Mouse (Mus musculus) midbrain, embryonic 14.5 days (tissue): ENCODE results near the gene Cyp2d11. TPM values are rescaled to one million over a fixed set of nuclear protein-coding genes. Genes with fewer than 3 reads are reported as not detected.
"Not testable (repeated sequence)": the region's sequence is repeated elsewhere in the genome, so short reads cannot be mapped to it uniquely, and the experiment has no call there.

Experiments used
- ATAC-seq: fragments of 200-750 bp; cut with Nextera tagmentation; 2 replicates; pipeline ENCODE4 v1.8.0; 2017; ENCODE audit warnings: moderate number of reproducible peaks, moderate library complexity; ENCODE audit not compliant: low FRiP score, low TSS enrichment
- DNase-seq: peaks from one replicate; pipeline ENCODE4 v3.0.0-alpha.2; 2015
- H3K27ac ChIP-seq: fragments of 300-500 bp; sonication (generic); replicated peaks from 2 replicates; pipeline ENCODE4 v1.5.1; 2014; ENCODE audit warnings: mild to moderate bottlenecking, low read depth, low read length, moderate library complexity
- H3K27me3 ChIP-seq: fragments of 300-500 bp; sonication (generic); 2 replicates; pipeline ENCODE4 v1.6.1; 2014; ENCODE audit warnings: low read length, control low read depth, mixed read lengths; ENCODE audit not compliant: control insufficient read depth, insufficient read depth
- H3K36me3 ChIP-seq: fragments of 300-500 bp; sonication (generic); 2 replicates; pipeline ENCODE4 v1.6.1; 2014; ENCODE audit warnings: low read length, control low read depth; ENCODE audit not compliant: control insufficient read depth, insufficient read depth
- H3K4me1 ChIP-seq: fragments of 300-500 bp; sonication (generic); 2 replicates; pipeline ENCODE4 v1.6.1; 2014; ENCODE audit warnings: mild to moderate bottlenecking, antibody characterized with exemption, low read length, control low read depth; ENCODE audit not compliant: control insufficient read depth, insufficient read depth
- H3K4me2 ChIP-seq: fragments of 300-500 bp; sonication (generic); 2 replicates; pipeline ENCODE4 v1.6.1; 2014; ENCODE audit warnings: mild to moderate bottlenecking, low read length, moderate library complexity
- H3K4me3 ChIP-seq: fragments of 300-500 bp; sonication (generic); replicated peaks from 2 replicates; pipeline ENCODE4 v1.5.1; 2014; ENCODE audit warnings: low read depth, low read length
- H3K9ac ChIP-seq: fragments of 300-500 bp; sonication (generic); replicated peaks from 2 replicates; pipeline ENCODE4 v1.6.1; 2014; ENCODE audit warnings: mild to moderate bottlenecking, low read length, moderate library complexity
- H3K9me3 ChIP-seq: fragments of 300-500 bp; sonication (generic); 2 replicates; pipeline ENCODE4 v1.6.1; 2016; ENCODE audit warnings: low read length, control low read depth, mixed read lengths; ENCODE audit not compliant: control insufficient read depth
- WGBS: fragments of 180-500 bp; shearing (Covaris S2); extraction: QIAGEN DNeasy Blood & Tissue Kit; methylation state at CpG from one replicate; pipeline ENCODE4 v1.1.7; 2014; 5-methylcytosine and 5-hydroxymethylcytosine counted together
- polyA plus RNA-seq: library from polyadenylated mRNA; unstranded; fragments of >200 nt; fragmentation: Nextera tagmentation; extraction: Ambion mirVana; gene quantifications from 2 replicates; pipeline ENCODE4 v1.2.1, GENCODE M21; 2014

Cyp2d11 gene
- polyA plus RNA-seq = not detected in 2 replicates

DNA sequence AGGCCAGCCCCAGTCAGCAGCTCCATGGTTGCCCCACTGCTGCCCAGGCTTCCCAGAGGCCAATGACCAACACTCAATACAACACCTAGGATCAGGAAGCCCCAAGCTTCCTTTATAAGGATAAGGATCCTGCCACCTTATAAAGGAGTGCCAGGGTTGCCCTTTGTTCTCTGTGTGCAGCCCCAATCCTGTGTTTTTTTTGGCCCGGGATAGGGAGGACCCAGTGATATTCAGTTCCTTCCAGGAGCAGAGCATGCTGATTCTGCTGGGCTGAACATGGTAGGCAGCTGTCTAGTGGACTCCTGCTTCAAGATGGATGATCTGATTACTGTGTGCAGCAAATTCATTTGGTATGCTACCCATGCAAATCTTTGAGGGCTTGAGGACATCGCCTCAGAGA, at the start of gene Cyp2d11:
Gene Cyp2d11 (minus strand): TSS at position 101 of the 400 bp plus-strand sequence.
- not testable (repeated sequence) for H3K36me3 ChIP-seq, ATAC-seq, H3K4me1 ChIP-seq, DNase-seq, H3K9me3 ChIP-seq, H3K4me2 ChIP-seq, H3K9ac ChIP-seq, H3K27ac ChIP-seq, H3K27me3 ChIP-seq, H3K4me3 ChIP-seq
- 91% methylated on average over 2 of the region's 2 CpGs for WGBS

DNA sequence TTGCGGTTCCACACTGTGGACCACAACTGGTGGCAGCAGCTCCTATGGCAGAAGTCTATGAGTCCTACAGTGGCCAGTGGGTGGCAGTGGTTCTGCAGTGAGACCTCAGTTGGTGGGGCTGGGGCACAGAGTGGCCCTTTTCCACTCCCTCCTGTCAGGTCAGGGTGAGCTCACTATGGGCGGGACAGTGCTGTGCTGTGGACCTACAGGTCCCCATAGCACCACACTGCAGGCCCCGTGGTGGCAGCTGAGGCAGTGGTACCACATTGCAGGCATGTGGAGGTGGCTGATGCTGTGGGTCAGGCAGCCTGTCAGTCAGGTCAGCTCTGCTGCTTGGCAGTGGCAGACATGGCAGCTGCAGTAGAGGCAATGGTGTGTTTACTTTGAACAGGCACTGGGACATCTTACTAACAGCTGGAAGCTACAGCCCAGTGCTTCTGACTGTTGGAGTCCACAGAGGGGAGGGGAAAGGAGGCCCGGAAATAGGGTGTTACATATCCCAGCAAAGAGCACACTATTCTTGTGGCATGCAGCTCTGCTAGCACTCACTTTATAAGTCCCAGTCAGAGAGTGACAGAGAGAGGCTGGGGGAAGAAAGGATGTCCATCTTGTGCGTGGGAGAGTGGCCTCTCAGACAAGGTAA, 44.3 kb upstream of the Cyp2d11 start:
- no peaks in the 10 kb centered on the region for H3K4me1 ChIP-seq
- H3K4me3 ChIP-seq = no peak overlapping the region
- peaks cover 8% of the 10 kb centered on the region for H3K9me3 ChIP-seq
- ATAC-seq = no peak
- H3K4me2 ChIP-seq = no peak overlapping the region
- H3K9ac ChIP-seq = no peak overlapping the region
- H3K27me3 ChIP-seq = no peaks in the 10 kb centered on the region
- DNase-seq = no peak
- no peaks in the 10 kb centered on the region for H3K36me3 ChIP-seq
- 81% methylated on average over 5 of the region's 5 CpGs for WGBS
- H3K27ac ChIP-seq = no peak overlapping the region

DNA sequence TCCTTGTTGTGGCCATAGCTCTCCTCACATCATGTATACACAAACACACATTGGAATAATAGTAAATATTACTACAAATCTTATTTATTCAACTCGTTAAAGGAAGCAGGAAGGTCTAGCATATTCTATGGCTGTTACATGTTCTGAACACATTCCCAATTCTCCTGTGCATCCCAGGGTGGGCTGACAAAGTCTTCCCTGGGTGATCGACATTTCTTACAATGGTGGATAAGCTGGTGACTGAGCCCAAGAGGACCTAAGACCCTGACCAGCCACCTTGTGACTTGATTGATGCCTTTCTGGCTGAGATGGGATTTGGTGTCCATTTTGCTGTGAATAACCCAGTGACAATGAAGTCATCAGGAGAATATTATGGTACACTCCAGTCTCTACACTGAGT, 41.8 kb upstream of the Cyp2d11 start:
- Histone ChIP-seq H3K27ac (no peak overlapping the region), H3K36me3 (no peaks in the 10 kb centered on the region), H3K9me3 (peaks cover 8% of the 10 kb centered on the region), H3K4me1 (no peaks in the 10 kb centered on the region), H3K9ac (no peak overlapping the region), H3K4me2 (no peak overlapping the region), H3K27me3 (no peaks in the 10 kb centered on the region), H3K4me3 (no peak overlapping the region)
- DNase-seq (no peak), ATAC-seq (no peak)
- WGBS = 88% methylated on average over 2 of the region's 2 CpGs

DNA sequence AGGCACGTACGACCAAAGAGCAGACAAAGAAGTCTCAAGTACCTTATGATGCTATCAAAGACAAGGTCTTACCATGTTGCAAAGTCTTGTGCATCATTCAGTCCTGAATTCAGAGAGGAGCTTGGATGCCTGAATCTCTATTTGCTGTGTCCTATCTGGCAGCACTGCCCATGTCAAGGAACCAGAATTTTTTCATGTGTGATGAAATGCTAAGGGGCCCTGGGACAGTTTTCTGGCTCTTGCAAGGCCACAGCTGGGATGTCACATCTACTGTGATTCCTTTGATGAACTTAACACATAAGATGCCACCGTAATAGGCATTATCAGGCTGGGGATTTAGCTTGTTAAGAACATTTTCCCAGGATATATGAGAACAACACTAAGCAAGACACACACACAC, 41.2 kb upstream of the Cyp2d11 start:
- Histone ChIP-seq H3K27me3 (no peaks in the 10 kb centered on the region), H3K9ac (no peak overlapping the region), H3K4me3 (no peak overlapping the region), H3K4me2 (no peak overlapping the region), H3K9me3 (peaks cover 13% of the 10 kb centered on the region), H3K27ac (no peak overlapping the region), H3K36me3 (no peaks in the 10 kb centered on the region), H3K4me1 (no peaks in the 10 kb centered on the region)
- 84% methylated on average over 3 of the region's 3 CpGs for WGBS
- DNase-seq (no peak), ATAC-seq (no peak)

DNA sequence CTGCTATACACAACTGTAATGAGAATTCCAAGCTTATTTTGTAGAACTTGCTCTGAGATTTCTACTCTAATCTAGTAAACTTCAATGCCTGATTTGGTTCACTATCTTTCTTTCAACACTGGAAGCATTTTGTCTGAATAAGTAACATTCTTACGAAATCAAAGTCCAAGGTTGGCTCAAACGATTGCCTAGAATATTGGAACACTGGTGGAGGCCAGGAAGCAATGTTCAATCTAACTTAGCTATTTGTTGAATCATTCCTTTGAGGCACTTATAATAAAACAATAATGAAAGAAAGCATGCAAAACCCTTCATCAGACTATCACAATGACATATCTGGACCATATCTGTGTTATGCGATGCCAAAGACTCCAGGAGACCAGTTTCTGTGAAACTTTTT, 40.7 kb upstream of the Cyp2d11 start:
- Histone ChIP-seq H3K4me2 (no peak overlapping the region), H3K9ac (no peak overlapping the region), H3K4me3 (no peak overlapping the region), H3K27me3 (no peaks in the 10 kb centered on the region), H3K9me3 (peaks cover 18% of the 10 kb centered on the region), H3K27ac (no peak overlapping the region), H3K4me1 (no peaks in the 10 kb centered on the region), H3K36me3 (no peaks in the 10 kb centered on the region)
- WGBS = 92% methylated on average over 3 of the region's 3 CpGs
- DNase-seq (no peak), ATAC-seq (no peak)

DNA sequence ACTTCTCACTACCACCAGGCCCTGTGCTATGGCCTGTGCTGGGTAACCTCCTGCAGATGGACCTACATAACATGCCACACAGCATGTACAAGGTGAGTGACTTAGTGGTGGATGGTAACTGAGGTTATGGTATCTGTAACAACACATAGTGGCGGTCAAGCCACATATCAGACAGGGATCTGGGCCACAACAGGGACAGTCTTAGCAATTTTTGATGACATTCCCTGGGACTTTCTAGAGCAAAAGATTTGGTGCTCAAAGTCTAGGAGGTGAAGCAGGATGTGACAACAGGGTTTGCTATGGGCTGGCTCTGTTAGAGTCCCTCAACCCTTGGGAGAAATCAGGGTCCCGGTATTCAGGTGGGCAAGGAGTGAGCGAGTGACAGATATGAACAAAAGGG, 39.8 kb upstream of the Cyp2d11 start:
- Histone ChIP-seq H3K27ac (no peak overlapping the region), H3K36me3 (no peaks in the 10 kb centered on the region), H3K27me3 (no peaks in the 10 kb centered on the region), H3K9me3 (peaks cover 18% of the 10 kb centered on the region), H3K4me3 (no peak overlapping the region), H3K9ac (no peak overlapping the region), H3K4me2 (no peak overlapping the region), H3K4me1 (no peaks in the 10 kb centered on the region)
- no peak for DNase-seq
- WGBS = 95% methylated on average over 3 of the region's 3 CpGs
- no peak for ATAC-seq

DNA sequence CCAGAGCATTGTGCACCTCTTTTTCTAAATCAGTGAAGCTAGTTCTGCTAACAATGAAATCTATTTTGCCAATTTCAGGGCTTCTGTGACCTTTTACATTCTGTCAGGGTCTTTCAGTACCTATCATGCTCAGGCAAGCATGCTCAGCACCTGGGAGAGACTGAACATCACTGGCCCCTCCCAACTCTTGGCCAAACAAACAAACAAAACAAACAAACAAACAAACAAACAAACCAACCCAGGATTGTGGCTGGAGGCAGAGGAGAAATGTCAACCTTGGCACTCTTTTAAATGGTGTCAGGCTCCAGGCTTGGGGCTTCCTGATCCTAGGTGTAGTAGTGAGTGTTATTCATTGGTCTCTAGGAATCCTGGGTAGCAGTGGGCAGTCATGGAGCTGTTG, 39.3 kb upstream of the Cyp2d11 start, which contains the start of gene Cyp2d9:
Gene Cyp2d9 (plus strand): TSS at position 301 of the 400 bp plus-strand sequence.
- H3K4me2 ChIP-seq = no peak within 1 kb of the TSS
- ATAC-seq = no peak

DNA sequence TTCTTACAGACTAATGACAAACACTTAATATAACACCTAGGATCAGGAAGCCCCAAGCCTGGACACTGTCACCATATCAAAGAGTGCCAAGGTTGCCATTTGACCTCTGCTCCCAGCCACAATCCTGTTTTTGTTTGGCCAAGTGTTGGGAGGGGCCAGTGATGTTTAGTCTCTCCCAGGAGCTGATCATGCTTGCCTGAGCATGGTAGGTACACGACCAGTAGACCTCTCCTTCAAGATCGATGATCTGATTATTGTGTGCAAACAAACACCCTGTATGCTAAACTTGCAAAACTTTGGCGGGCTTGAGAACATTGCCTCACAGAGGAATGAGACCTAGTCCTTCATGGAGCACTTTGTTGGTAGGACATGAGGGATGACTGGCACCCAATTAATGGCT, 29.6 kb upstream of the Cyp2d11 start:
- H3K9me3 ChIP-seq = no peaks in the 10 kb centered on the region
- DNase-seq (no peak), ATAC-seq (no peak)
- 90% methylated on average over 3 of the region's 3 CpGs for WGBS
- H3K4me1 ChIP-seq = no peaks in the 10 kb centered on the region
- H3K36me3 ChIP-seq = no peaks in the 10 kb centered on the region
- H3K4me3 ChIP-seq = no peak overlapping the region
- H3K9ac ChIP-seq = no peak overlapping the region
- no peaks in the 10 kb centered on the region for H3K27me3 ChIP-seq
- no peak overlapping the region for H3K27ac ChIP-seq
- no peak overlapping the region for H3K4me2 ChIP-seq

More for the DNA sequence above, 39.3 kb upstream of the Cyp2d11 start, which contains the start of gene Cyp2d9:
- Histone ChIP-seq H3K27ac (no peak within 1 kb of the TSS), H3K9me3 (peaks cover 18% of the 10 kb centered on the region), H3K4me3 (no peak within 1 kb of the TSS), H3K9ac (no peak within 1 kb of the TSS), H3K4me1 (no peaks in the 10 kb centered on the region), H3K27me3 (no peaks in the 10 kb centered on the region), H3K36me3 (no peaks in the 10 kb centered on the region)
- no peak for DNase-seq

DNA sequence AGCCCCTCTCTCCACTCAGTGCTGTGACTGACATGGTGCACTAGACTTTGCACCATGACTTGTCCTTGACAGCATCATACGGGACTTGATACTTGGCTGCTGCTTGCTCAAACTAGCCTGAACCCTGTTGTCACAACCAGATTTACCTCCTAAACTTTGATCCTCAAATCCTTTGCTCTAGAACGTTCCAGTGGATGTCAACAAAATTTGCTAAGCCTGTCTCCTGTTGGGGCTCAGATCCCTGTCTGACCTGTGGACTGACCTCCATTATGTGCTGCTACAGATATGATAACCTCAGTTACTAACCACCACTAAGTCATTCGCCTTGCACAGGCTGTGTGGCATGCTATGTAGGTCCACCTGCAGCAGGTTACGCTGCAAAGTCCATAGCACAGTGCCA, 29.1 kb upstream of the Cyp2d11 start:
- Histone ChIP-seq H3K27ac (no peak overlapping the region), H3K4me1 (no peaks in the 10 kb centered on the region), H3K9ac (no peak overlapping the region), H3K4me2 (no peak overlapping the region), H3K4me3 (no peak overlapping the region), H3K27me3 (no peaks in the 10 kb centered on the region), H3K36me3 (no peaks in the 10 kb centered on the region), H3K9me3 (no peaks in the 10 kb centered on the region)
- no peak for ATAC-seq
- 82% methylated on average over 4 of the region's 4 CpGs for WGBS
- no peak for DNase-seq
